Mouse (Mus musculus): ENCODE data around the gene Npdc1. TPM values are rescaled to one million over a fixed set of nuclear protein-coding genes. Genes with fewer than 3 reads are reported as not detected.

Gene Npdc1
- polyA plus RNA-seq, 1 experiment from 2014 or later, result 52.5 TPM

DNA sequence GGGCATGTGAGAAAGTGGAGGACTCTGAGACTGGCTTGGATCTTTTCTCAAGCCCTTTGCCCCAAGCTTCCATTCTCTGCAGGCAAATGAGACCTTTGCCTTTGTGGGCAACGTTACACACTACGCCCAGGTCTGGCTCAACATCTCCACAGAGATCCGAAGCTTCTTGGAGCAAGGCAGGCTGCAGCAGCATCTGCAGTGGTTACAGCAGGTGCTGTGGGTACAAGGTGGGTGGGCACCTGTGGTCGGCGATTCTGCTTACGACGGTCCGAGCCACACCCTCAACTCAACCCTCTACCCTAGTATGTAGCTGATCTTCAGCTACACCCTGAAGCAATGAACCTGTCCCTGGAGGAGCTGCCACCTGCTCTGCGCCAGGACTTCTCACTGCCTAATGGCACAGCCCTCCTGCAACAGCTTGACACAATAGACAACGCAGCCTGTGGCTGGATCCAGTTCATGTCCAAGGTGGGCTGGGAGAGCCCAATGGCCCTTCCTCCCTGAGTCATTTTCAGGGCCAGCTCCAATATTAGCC, 37.2 kb downstream of the Npdc1 start:
- 94% methylated on average over 10 of the region's 10 CpGs for WGBS
- H3K9ac ChIP-seq, result no peak overlapping the region

DNA sequence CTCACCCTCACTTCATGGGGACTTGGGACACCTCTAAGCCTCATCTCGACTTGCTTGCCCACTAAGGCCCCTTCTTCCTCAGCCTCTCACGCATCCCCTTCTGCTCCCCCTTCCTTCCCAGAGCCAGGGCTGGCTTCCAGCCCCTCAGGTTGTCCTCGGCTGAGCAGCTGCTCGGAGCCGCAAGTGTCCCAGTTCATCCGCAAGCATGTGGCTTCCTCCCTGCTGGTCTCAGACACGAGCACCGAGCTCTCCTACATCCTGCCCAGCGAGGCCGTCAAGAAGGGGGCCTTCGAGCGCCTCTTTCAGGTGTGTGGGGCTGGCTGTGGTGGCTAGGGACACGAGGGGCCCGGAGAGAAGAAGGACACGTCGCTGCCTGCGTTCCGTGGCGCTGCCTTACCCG, 41.9 kb downstream of the Npdc1 start:
- no peak overlapping the region for H3K4me3 ChIP-seq (replicated peaks)
- no peaks in the 10 kb centered on the region for H3K27me3 ChIP-seq
- no peak overlapping the region for H3K9ac ChIP-seq
- H3K4me2 ChIP-seq, result no peak overlapping the region
- 87% methylated on average over 20 of the region's 20 CpGs for WGBS
- ATAC-seq (replicated peaks; ENCODE audit: low FRiP score), result no peak
- H3K4me1 ChIP-seq, result no peaks in the 10 kb centered on the region
- peaks cover 92% of the 10 kb centered on the region for H3K36me3 ChIP-seq
- H3K27ac ChIP-seq, result no peak overlapping the region
- H3K9me3 ChIP-seq (replicated peaks), result no peaks in the 10 kb centered on the region

More for the DNA sequence above, 37.2 kb downstream of the Npdc1 start:
- Histone ChIP-seq H3K4me1 (peaks cover 6% of the 10 kb centered on the region), H3K9me3 (replicated peaks) (no peaks in the 10 kb centered on the region), H3K36me3 (peaks cover 66% of the 10 kb centered on the region), H3K27me3 (no peaks in the 10 kb centered on the region), H3K4me3 (replicated peaks) (no peak overlapping the region), H3K4me2 (no peak overlapping the region), H3K27ac (no peak overlapping the region)
- no peak for ATAC-seq (replicated peaks; ENCODE audit: low FRiP score)

GRCm38 (mm10) chr2:25442682-25443081, 43.5 kb downstream of the Npdc1 start:
- no peak overlapping the region for H3K27ac ChIP-seq
- peaks cover 92% of the 10 kb centered on the region for H3K36me3 ChIP-seq
- no peak overlapping the region for H3K4me2 ChIP-seq
- H3K4me3 ChIP-seq (replicated peaks), result no peak overlapping the region
- 83% methylated on average over 14 of the region's 14 CpGs for WGBS
- no peak overlapping the region for H3K9ac ChIP-seq
- ATAC-seq (replicated peaks; ENCODE audit: low FRiP score), result no peak
- no peaks in the 10 kb centered on the region for H3K27me3 ChIP-seq
- no peaks in the 10 kb centered on the region for H3K4me1 ChIP-seq
- H3K9me3 ChIP-seq (replicated peaks), result no peaks in the 10 kb centered on the region

DNA sequence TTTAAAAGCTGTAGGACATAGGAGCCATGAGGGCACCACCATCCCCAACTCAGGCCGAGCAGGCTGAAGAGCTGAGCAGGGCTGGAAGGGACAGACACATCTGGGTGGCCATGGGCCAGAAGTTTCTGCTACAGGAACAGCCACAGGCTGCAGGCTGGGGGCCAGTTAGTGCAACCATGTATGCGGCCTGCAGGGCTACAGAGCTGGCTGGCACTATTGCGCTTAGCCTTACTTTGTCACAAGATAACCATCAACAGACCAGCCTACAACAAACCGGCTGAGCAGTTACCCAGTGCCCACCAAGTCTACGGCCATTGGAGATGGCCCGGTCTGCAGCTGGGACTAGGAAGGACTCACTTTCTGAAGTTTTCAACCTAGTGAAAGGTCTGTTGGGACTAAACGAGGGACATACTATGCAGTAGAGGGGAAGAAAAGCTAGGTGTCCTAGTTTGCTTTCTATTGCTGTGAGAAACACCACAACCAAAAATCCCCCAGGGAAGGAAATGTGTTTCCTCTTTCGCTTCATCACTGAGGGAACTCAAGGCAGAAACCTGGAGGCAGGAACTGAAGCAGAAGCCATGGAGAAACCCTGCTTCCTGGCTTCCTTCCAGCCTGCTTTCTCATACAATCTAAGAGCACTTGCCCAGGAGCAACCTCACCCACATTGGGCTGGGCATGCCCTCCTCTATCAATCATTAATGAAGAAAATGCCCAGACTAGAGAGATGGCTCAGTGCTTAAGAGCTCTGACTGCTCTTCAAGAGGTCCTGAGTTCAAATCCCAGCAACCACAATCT, 51.9 kb downstream of the Npdc1 start:
- Histone ChIP-seq H3K4me3 (replicated peaks) (no peak overlapping the region), H3K4me2 (no peak overlapping the region), H3K27ac (no peak overlapping the region), H3K27me3 (no peaks in the 10 kb centered on the region), H3K4me1 (peaks cover 5% of the 10 kb centered on the region; the same call in 1 of the 2 replicates), H3K9ac (no peak overlapping the region), H3K9me3 (replicated peaks) (no peaks in the 10 kb centered on the region), H3K36me3 (peaks cover 21% of the 10 kb centered on the region)
- no peak for ATAC-seq (replicated peaks; ENCODE audit: low FRiP score)
- WGBS, result 76% methylated on average over 8 of the region's 8 CpGs

DNA sequence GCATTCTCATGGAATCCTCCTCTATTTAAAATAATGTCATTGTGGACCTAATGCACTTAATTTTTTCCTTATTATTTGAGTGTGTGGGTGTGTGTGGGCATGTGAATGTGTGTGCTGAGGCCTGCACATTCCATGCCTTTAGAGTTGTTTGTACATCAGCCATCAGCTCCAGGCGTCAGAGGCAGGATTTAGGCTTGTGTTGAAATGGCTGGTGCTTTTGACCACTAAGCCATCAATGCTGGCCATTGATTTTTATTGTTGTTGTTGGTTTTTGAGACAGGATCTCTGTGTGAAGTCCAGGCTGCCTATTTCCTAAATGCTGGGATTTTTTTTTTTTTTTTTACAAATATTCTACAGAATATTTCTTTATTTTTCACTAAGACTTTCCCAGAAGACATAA, 53.8 kb downstream of the Npdc1 start:
- peaks cover 5% of the 10 kb centered on the region; the same call in 1 of the 2 replicates for H3K4me1 ChIP-seq
- no peaks in the 10 kb centered on the region for H3K27me3 ChIP-seq
- WGBS, result 53% methylated on average over 1 of the region's 1 CpGs
- no peak overlapping the region for H3K4me3 ChIP-seq (replicated peaks)
- H3K27ac ChIP-seq, result no peak overlapping the region
- no peak overlapping the region for H3K4me2 ChIP-seq
- no peaks in the 10 kb centered on the region for H3K9me3 ChIP-seq (replicated peaks)
- no peak for ATAC-seq (replicated peaks; ENCODE audit: low FRiP score)
- peaks cover 2% of the 10 kb centered on the region; the same call in 1 of the 2 replicates for H3K36me3 ChIP-seq
- no peak overlapping the region for H3K9ac ChIP-seq

DNA sequence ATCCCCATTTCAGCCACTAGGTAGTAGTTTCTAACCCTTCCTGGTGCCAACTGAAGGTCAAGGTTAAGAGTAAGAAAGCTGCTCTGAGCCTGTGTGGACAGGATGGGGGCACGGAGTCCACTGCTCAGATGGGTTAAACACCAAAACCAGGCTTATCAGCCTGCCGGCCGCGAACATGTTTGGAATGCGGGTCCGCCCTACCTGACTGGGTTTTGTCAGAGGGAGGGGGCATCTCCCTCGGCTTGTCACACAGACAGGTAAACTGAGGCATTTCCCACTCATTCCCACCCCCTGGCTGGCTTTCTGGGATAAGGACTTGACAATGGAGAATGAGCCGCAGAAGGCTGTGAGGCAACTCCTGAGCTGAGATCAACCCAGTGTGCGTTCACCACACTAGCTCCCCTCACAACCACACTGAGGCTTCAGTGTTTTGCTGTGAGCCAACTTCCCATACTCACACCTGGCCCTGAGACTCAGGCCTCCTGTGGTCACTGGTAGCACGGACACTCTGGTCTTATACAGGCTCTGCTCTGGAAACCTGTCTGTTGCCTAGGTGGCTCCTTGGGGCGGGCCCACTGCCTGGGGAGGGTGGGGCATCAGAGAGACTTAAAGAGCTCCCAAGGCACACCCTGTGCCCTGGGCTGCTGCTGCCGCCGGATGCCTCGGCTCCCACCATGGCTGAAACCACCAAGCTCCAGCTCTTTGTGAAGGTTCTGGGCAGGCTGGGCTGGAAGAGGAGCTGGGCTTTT, 57.2 kb downstream of the Npdc1 start, which contains the start of gene Clic3:
Gene Clic3 (plus strand): TSS at position 634 of the 749 bp plus-strand sequence.
- H3K27ac ChIP-seq, result no peak within 1 kb of the TSS
- H3K4me1 ChIP-seq, result peaks cover 26% of the 10 kb centered on the region
- H3K4me2 ChIP-seq, result no peak within 1 kb of the TSS
- ATAC-seq (replicated peaks; ENCODE audit: low FRiP score), result no peak
- no peak within 1 kb of the TSS for H3K9ac ChIP-seq
- peaks cover 8% of the 10 kb centered on the region; the same call in 1 of the 2 replicates for H3K36me3 ChIP-seq
- WGBS, result 59% methylated on average over 14 of the region's 14 CpGs
- no peaks in the 10 kb centered on the region for H3K27me3 ChIP-seq
- H3K4me3 ChIP-seq (replicated peaks), result no peak within 1 kb of the TSS
- no peaks in the 10 kb centered on the region for H3K9me3 ChIP-seq (replicated peaks)

- no peak overlapping the region for H3K4me3 ChIP-seq (replicated peaks)
Measured at GRCm38 (mm10) chr2:25457022-25457896, 58.1 kb downstream of the Npdc1 start.

DNA sequence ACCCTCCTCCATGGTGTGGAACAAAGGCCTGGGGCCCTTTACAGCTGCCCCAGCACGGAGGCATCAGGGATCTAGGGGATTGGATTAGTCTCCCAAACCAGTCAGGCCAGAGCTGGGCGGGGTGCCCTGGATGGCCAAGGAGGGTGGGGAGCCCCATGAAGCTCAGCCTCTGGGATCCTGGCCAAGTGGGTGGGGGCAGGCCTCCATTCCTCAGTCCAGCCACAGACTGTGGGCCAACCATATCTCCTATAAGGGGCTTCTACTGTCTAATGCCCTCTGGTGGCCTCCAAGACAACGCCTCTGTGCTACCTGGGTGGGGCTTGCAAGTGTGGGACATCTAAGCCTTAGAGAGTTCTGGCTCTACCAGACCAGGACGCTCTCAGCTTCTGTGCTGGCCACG, 59.8 kb downstream of the Npdc1 start:
- Histone ChIP-seq H3K4me1 (peaks cover 28% of the 10 kb centered on the region), H3K36me3 (peaks cover 8% of the 10 kb centered on the region; the same call in 1 of the 2 replicates), H3K9me3 (replicated peaks) (no peaks in the 10 kb centered on the region), H3K4me2 (no peak overlapping the region), H3K4me3 (replicated peaks) (no peak overlapping the region), H3K27me3 (no peaks in the 10 kb centered on the region), H3K27ac (no peak overlapping the region), H3K9ac (no peak overlapping the region)
- no peak; the same call in 1 of the 2 replicates for ATAC-seq (replicated peaks; ENCODE audit: low FRiP score)
- WGBS, result 69% methylated on average over 5 of the region's 5 CpGs

More at GRCm38 (mm10) chr2:25457022-25457896, 58.1 kb downstream of the Npdc1 start:
- H3K36me3 ChIP-seq, result peaks cover 8% of the 10 kb centered on the region; the same call in 1 of the 2 replicates
- 88% methylated on average over 9 of the region's 9 CpGs for WGBS
- no peak overlapping the region for H3K4me2 ChIP-seq
- ATAC-seq (replicated peaks; ENCODE audit: low FRiP score), result no peak
- H3K27ac ChIP-seq, result no peak overlapping the region
- H3K9ac ChIP-seq, result no peak overlapping the region
- H3K27me3 ChIP-seq, result no peaks in the 10 kb centered on the region
- peaks cover 28% of the 10 kb centered on the region for H3K4me1 ChIP-seq
- no peaks in the 10 kb centered on the region for H3K9me3 ChIP-seq (replicated peaks)

Small RNA genes within 50 kb of the gene (microRNA-seq; reads per million reads assigned to microRNA genes)
- gene Mir3087, result not detected

Other genes starting within 250 kb of the Npdc1 start
- 21.8 and 23.7 TPM in 2 replicates for gene Nrarp, start 218.6 kb upstream of the Npdc1 start, polyA plus RNA-seq (2015; fragmentation: Nextera tagmentation; extraction: Ambion mirVana)
- gene Tor4a, start 202.5 kb upstream of the Npdc1 start, polyA plus RNA-seq (2015; fragmentation: Nextera tagmentation; extraction: Ambion mirVana), result 11.7 and 14.1 TPM in 2 replicates
- gene Nelfb, start 187.9 kb upstream of the Npdc1 start, polyA plus RNA-seq (2015; fragmentation: Nextera tagmentation; extraction: Ambion mirVana), result 114 and 124 TPM in 2 replicates
- gene Stpg3, start 184.7 kb upstream of the Npdc1 start, polyA plus RNA-seq (2015; fragmentation: Nextera tagmentation; extraction: Ambion mirVana), result 0.23 and 0.55 TPM in 2 replicates
- 1.4 and 1.9 TPM in 2 replicates for gene Fam166a, start 180.6 kb upstream of the Npdc1 start, polyA plus RNA-seq (2015; fragmentation: Nextera tagmentation; extraction: Ambion mirVana)
- 555 and 581 TPM in 2 replicates for gene Tubb4b, start 174.6 kb upstream of the Npdc1 start, polyA plus RNA-seq (2015; fragmentation: Nextera tagmentation; extraction: Ambion mirVana)
- gene Slc34a3, start 165.0 kb upstream of the Npdc1 start, polyA plus RNA-seq (2015; fragmentation: Nextera tagmentation; extraction: Ambion mirVana), result 0.78 and 0.99 TPM in 2 replicates
- gene Rnf224, start 162.6 kb upstream of the Npdc1 start, polyA plus RNA-seq (2015; fragmentation: Nextera tagmentation; extraction: Ambion mirVana), result 0.31 and 0.41 TPM in 2 replicates
- gene Rnf208, start 157.1 kb upstream of the Npdc1 start, polyA plus RNA-seq (2015; fragmentation: Nextera tagmentation; extraction: Ambion mirVana), result 20.7 and 21.8 TPM in 2 replicates
- gene Cysrt1, start 156.9 kb upstream of the Npdc1 start, polyA plus RNA-seq (2015; fragmentation: Nextera tagmentation; extraction: Ambion mirVana), result 0.51 and 0.55 TPM in 2 replicates
- 5.3 and 5.4 TPM in 2 replicates for gene AL732309.1, start 152.5 kb upstream of the Npdc1 start, polyA plus RNA-seq (2015; fragmentation: Nextera tagmentation; extraction: Ambion mirVana)
- gene Tmem203, start 143.9 kb upstream of the Npdc1 start, polyA plus RNA-seq (2015; fragmentation: Nextera tagmentation; extraction: Ambion mirVana), result 23.4 and 23.6 TPM in 2 replicates
- 9.2 and 11.3 TPM in 2 replicates for gene Tprn, start 136.7 kb upstream of the Npdc1 start, polyA plus RNA-seq (2015; fragmentation: Nextera tagmentation; extraction: Ambion mirVana)
- 204 and 207 TPM in 2 replicates for gene Ssna1, start 126.9 kb upstream of the Npdc1 start, polyA plus RNA-seq (2015; fragmentation: Nextera tagmentation; extraction: Ambion mirVana)
- gene Anapc2, start 126.9 kb upstream of the Npdc1 start, polyA plus RNA-seq (2015; fragmentation: Nextera tagmentation; extraction: Ambion mirVana), result 123 and 129 TPM in 2 replicates
- gene Tmem210, start 111.2 kb upstream of the Npdc1 start, polyA plus RNA-seq (2015; fragmentation: Nextera tagmentation; extraction: Ambion mirVana), result not detected in 2 replicates
- gene Lrrc26, start 109.4 kb upstream of the Npdc1 start, polyA plus RNA-seq (2015; fragmentation: Nextera tagmentation; extraction: Ambion mirVana), result 0.46 TPM in 1 of 2 replicates, not detected in the other
- 0.53 and 0.71 TPM in 2 replicates for gene Grin1, start 80.2 kb upstream of the Npdc1 start, polyA plus RNA-seq (2015; fragmentation: Nextera tagmentation; extraction: Ambion mirVana)
- 50.5 and 53.2 TPM in 2 replicates for gene Man1b1, start 67.0 kb upstream of the Npdc1 start, polyA plus RNA-seq (2015; fragmentation: Nextera tagmentation; extraction: Ambion mirVana)
- 23.4 TPM in 2 replicates for gene Dpp7, start 43.0 kb upstream of the Npdc1 start, polyA plus RNA-seq (2015; fragmentation: Nextera tagmentation; extraction: Ambion mirVana)
- gene Uap1l1, start 33.7 kb upstream of the Npdc1 start, polyA plus RNA-seq (2015; fragmentation: Nextera tagmentation; extraction: Ambion mirVana), result 24.9 and 27.3 TPM in 2 replicates
- 40.4 and 42.7 TPM in 2 replicates for gene Sapcd2, start 27.0 kb upstream of the Npdc1 start, polyA plus RNA-seq (2015; fragmentation: Nextera tagmentation; extraction: Ambion mirVana)
- 4.5 and 4.6 TPM in 2 replicates for gene Entpd2, start 3.5 kb upstream of the Npdc1 start, polyA plus RNA-seq (2015; fragmentation: Nextera tagmentation; extraction: Ambion mirVana)
- 0.08 and 0.18 TPM in 2 replicates for gene Fut7, start 23.9 kb downstream of the Npdc1 start, polyA plus RNA-seq (2015; fragmentation: Nextera tagmentation; extraction: Ambion mirVana)
- 11.0 and 11.1 TPM in 2 replicates for gene Abca2, start 29.4 kb downstream of the Npdc1 start, polyA plus RNA-seq (2015; fragmentation: Nextera tagmentation; extraction: Ambion mirVana)
- 3.6 and 3.9 TPM in 2 replicates for gene Clic3, start 57.5 kb downstream of the Npdc1 start, polyA plus RNA-seq (2015; fragmentation: Nextera tagmentation; extraction: Ambion mirVana)
- 30.4 and 31.8 TPM in 2 replicates for gene Paxx, start 61.7 kb downstream of the Npdc1 start, polyA plus RNA-seq (2015; fragmentation: Nextera tagmentation; extraction: Ambion mirVana)
- gene Ptgds, start 70.7 kb downstream of the Npdc1 start, polyA plus RNA-seq (2015; fragmentation: Nextera tagmentation; extraction: Ambion mirVana), result 1.6 and 2.2 TPM in 2 replicates
- gene Lcn12, start 94.6 kb downstream of the Npdc1 start, polyA plus RNA-seq (2015; fragmentation: Nextera tagmentation; extraction: Ambion mirVana), result not detected in 2 replicates
- gene Fbxw5, start 101.4 kb downstream of the Npdc1 start, polyA plus RNA-seq (2015; fragmentation: Nextera tagmentation; extraction: Ambion mirVana), result 85.1 and 96.1 TPM in 2 replicates
- gene C8g, start 102.4 kb downstream of the Npdc1 start, polyA plus RNA-seq (2015; fragmentation: Nextera tagmentation; extraction: Ambion mirVana), result 6.3 and 7.8 TPM in 2 replicates
- 36.0 and 37.3 TPM in 2 replicates for gene Traf2, start 147.6 kb downstream of the Npdc1 start, polyA plus RNA-seq (2015; fragmentation: Nextera tagmentation; extraction: Ambion mirVana)
- 373 and 392 TPM in 2 replicates for gene Edf1, start 158.5 kb downstream of the Npdc1 start, polyA plus RNA-seq (2015; fragmentation: Nextera tagmentation; extraction: Ambion mirVana)
- 8.4 and 10.1 TPM in 2 replicates for gene Mamdc4, start 175.5 kb downstream of the Npdc1 start, polyA plus RNA-seq (2015; fragmentation: Nextera tagmentation; extraction: Ambion mirVana)
- 184 and 197 TPM in 2 replicates for gene Phpt1, start 175.9 kb downstream of the Npdc1 start, polyA plus RNA-seq (2015; fragmentation: Nextera tagmentation; extraction: Ambion mirVana)
- 0.15 and 0.21 TPM in 2 replicates for gene Ajm1, start 182.4 kb downstream of the Npdc1 start, polyA plus RNA-seq (2015; fragmentation: Nextera tagmentation; extraction: Ambion mirVana)
- gene Rabl6, start 209.2 kb downstream of the Npdc1 start, polyA plus RNA-seq (2015; fragmentation: Nextera tagmentation; extraction: Ambion mirVana), result 72.8 and 74.7 TPM in 2 replicates
- gene Ccdc183, start 218.3 kb downstream of the Npdc1 start, polyA plus RNA-seq (2015; fragmentation: Nextera tagmentation; extraction: Ambion mirVana), result 0.12 and 0.27 TPM in 2 replicates
- 31.6 and 32.4 TPM in 2 replicates for gene Tmem141, start 222.7 kb downstream of the Npdc1 start, polyA plus RNA-seq (2015; fragmentation: Nextera tagmentation; extraction: Ambion mirVana)
- 3.3 and 4.2 TPM in 2 replicates for gene Fcna, start 228.7 kb downstream of the Npdc1 start, polyA plus RNA-seq (2015; fragmentation: Nextera tagmentation; extraction: Ambion mirVana)

All from kidney, embryonic 15.5 days (tissue).